Mouse (Mus musculus): ENCODE results near the gene Kcnh1.

Kcnh1 gene

GRCm38 (mm10) chr1:192266956-192267355 is 76.4 kb downstream of the Kcnh1 start:
- in situ Hi-C loops (cut with MseI, MboI) = no loop called here

GRCm38 (mm10) chr1:192268878-192269277 is 78.3 kb downstream of the Kcnh1 start:
- in situ Hi-C loops (cut with MseI, MboI) = no loop called here

- in situ Hi-C loops (cut with MseI, MboI) = no loop called here
Measured at GRCm38 (mm10) chr1:192269911-192270310, 79.3 kb downstream of the Kcnh1 start.

GRCm38 (mm10) chr1:192277801-192278385 is 87.3 kb downstream of the Kcnh1 start:
- in situ Hi-C loops (cut with MseI, MboI) = no loop called here

GRCm38 (mm10) chr1:192284340-192284739 is 93.8 kb downstream of the Kcnh1 start:
- in situ Hi-C loops (cut with MseI, MboI) = no loop called here

- in situ Hi-C loops (cut with MseI, MboI) = no loop called here
Measured at GRCm38 (mm10) chr1:192284950-192285349, 94.4 kb downstream of the Kcnh1 start.

GRCm38 (mm10) chr1:192288456-192288855 is 97.9 kb downstream of the Kcnh1 start:
- in situ Hi-C loops (cut with MseI, MboI) = no loop called here

GRCm38 (mm10) chr1:192291286-192291685 is 100.7 kb downstream of the Kcnh1 start:
- in situ Hi-C loops (cut with MseI, MboI) = no loop called here

DNA sequence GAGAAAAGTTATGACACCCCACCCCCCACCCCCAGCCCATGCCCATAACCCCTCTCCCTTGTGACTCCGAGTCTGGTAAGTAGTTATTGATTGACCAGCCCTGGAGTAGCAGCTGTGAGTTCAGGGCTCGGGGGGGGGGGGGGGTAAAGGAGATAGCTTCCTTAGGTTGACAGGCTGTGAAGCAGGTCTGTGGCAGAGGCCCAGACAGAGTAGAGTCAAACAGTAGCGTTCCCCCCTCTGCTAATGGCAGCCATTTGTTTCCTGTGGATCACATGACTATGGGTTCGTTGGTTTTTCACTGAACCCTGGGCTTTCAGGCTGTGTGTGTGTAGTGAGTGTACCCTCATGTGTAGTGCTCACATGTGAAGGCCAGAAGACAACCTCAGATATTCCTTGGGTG is 102.8 kb downstream of the Kcnh1 start:
- in situ Hi-C loops (cut with MseI, MboI) = no loop called here

DNA sequence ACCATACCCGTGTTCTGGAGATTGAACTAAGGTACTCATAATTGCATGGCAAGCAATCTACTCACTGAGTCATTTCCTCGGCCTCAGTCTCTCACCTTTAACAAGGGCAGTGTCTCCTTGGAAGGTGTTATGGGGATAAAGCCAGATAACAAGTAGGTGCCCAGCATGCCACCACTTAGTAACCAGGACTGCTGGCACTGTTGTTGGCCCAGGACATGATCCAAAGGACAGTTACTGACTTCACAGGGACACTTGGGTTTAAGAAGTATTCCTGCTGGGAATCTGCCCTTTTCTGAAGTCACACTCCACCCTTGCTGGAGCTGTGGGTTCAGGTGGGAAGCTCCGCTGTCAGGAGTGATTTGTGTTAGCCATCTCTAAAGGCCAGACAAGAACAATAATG is 103.3 kb downstream of the Kcnh1 start:
- in situ Hi-C loops (cut with MseI, MboI) = no loop called here

DNA sequence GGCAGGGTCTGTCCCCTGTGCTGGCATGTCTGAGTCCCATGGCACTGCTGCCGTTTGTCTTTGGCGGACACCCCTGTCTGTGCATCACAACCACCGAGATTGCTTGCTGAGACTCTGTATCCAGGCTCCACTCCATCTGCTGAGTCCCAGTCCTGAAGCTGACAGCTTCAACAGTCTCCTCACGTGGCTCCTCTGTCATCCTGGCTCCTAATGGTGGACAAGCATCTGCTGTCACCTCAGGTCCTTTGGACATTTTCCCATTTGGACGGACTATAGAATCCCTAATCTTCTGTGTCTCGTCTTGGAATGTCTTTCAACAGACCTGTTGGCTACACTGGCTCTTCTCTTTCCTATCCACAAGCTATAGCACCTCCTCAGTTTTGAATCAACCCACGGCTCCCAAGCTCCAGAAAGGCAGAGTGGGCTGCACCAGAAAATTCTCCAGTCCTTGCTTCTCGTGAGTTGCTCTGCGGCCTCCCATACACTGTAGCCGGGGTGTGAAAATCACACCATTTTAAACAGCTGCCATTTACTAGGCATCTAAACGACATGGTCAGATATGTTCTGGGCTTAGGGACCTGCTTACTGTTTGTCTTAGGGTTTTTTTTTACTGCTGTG is 104.8 kb downstream of the Kcnh1 start:
- in situ Hi-C loops (cut with MseI, MboI) = no loop called here

DNA sequence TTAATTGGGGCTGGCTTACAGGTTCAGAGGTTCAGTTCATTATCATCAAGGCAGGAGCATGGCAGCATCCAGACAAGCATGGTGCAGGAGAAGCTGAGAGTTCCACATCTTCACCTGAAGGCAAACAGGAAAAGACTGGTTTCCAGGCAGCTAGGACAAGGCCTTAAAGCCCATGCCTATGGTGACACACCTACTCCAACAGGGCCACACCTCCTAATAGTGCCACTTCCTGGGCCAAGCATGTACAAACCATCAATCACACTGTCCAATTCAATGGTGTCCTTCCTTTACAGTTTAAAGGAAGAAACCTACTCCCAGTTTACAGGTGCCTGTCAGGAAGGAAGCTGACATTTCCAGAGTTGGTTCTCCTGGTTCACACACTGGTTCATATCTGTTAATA is 105.3 kb downstream of the Kcnh1 start:
- in situ Hi-C loops (cut with MseI, MboI) = no loop called here

GRCm38 (mm10) chr1:192297481-192298128 is 107.0 kb downstream of the Kcnh1 start:
- in situ Hi-C loops (cut with MseI, MboI) = no loop called here

GRCm38 (mm10) chr1:192300417-192300816 is 109.8 kb downstream of the Kcnh1 start:
- in situ Hi-C loops (cut with MseI, MboI) = no loop called here

GRCm38 (mm10) chr1:192303615-192304014 is 113.0 kb downstream of the Kcnh1 start:
- in situ Hi-C loops (cut with MseI, MboI) = no loop called here

- in situ Hi-C loops (cut with MseI, MboI) = no loop called here
Measured at GRCm38 (mm10) chr1:192305155-192305554, 114.6 kb downstream of the Kcnh1 start.

DNA sequence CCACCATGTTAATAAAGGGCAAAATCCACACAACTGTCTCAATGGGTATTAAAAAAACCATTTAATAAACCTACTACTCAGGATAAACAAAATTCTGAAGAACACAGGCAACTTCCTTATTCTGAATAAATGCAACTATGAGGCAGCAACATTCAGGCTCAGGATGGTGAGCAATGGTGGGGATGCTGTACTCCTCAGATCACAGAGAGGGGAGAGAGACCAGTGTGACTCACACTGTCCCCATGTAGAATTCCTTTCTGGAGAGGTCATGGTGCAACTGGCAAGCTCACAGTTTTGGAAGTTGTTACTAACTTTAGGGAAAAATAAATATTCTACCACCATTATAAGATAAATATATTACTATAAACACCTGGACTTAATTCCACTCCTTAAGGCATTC is 116.5 kb downstream of the Kcnh1 start:
- in situ Hi-C loops (cut with MseI, MboI) = no loop called here

- in situ Hi-C loops (cut with MseI, MboI) = no loop called here
Measured at GRCm38 (mm10) chr1:192311298-192311697, 120.7 kb downstream of the Kcnh1 start.

- in situ Hi-C loops (cut with MseI, MboI) = no loop called here
Measured at GRCm38 (mm10) chr1:192311851-192312438, 121.4 kb downstream of the Kcnh1 start.

- in situ Hi-C loops (cut with MseI, MboI) = no loop called here
Measured at GRCm38 (mm10) chr1:192312446-192312845, 121.9 kb downstream of the Kcnh1 start.

GRCm38 (mm10) chr1:192312998-192313397 is 122.4 kb downstream of the Kcnh1 start:
- in situ Hi-C loops (cut with MseI, MboI) = no loop called here

- in situ Hi-C loops (cut with MseI, MboI) = no loop called here
Measured at GRCm38 (mm10) chr1:192313571-192313972, 123.0 kb downstream of the Kcnh1 start.

GRCm38 (mm10) chr1:192314044-192314443 is 123.5 kb downstream of the Kcnh1 start:
- in situ Hi-C loops (cut with MseI, MboI) = no loop called here
